Mouse (Mus musculus): Measurements from ENCODE around the gene Srcin1. TPM values are rescaled to one million over a fixed set of nuclear protein-coding genes. Genes with fewer than 3 reads are reported as not detected.

Gene Srcin1
- polyA plus RNA-seq, 1 experiment from 2014 or later = 0.49 TPM

- 85% methylated on average over 3 of the region's 3 CpGs for WGBS
Measured at GRCm38 (mm10) chr11:97492836-97493235, 83.2 kb downstream of the Srcin1 start.

DNA sequence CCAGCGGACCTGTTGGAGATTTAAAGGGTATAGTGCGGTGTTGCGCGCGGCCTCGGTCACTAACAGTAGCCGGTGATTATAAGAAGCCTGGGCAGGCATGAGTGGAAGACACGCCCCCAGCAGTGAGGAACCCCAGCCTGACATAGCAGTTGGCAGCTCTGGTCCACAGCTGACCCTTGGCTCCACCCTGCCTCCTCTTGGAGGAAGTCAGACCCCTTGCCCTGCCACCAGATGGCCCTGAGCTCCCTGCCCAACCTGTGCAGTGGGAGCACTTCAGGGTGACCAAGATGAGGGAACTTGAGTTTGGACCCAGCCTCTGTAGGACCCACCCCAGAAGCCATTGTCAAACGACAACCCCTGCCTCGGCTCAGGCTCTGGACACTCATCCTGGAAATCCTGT, 84.3 kb downstream of the Srcin1 start:
- ATAC-seq (ENCODE audit: low FRiP score, low TSS enrichment) (peak; percentile 39; the same call in 1 of the 2 replicates), DNase-seq (ENCODE audit: low spot score) (no peak)
- Histone ChIP-seq H3K4me3 (ENCODE audit: low read depth, low read length) (no peak overlapping the region), H3K36me3 (ENCODE audit: control insufficient read depth, insufficient read depth, low read length) (peaks cover 15% of the 10 kb centered on the region), H3K4me1 (replicated peaks; ENCODE audit: control insufficient read depth, insufficient read depth) (no peaks in the 10 kb centered on the region), H3K27me3 (ENCODE audit: control insufficient read depth, insufficient read depth, low read length) (no peaks in the 10 kb centered on the region), H3K27ac (replicated peaks) (no peak overlapping the region), H3K9ac (ENCODE audit: low read length) (no peak overlapping the region), H3K4me2 (replicated peaks; ENCODE audit: low read depth) (no peak overlapping the region), H3K9me3 (ENCODE audit: control insufficient read depth, low read length) (no peaks in the 10 kb centered on the region)
- 85% methylated on average over 10 of the region's 10 CpGs for WGBS
- TF ChIP-seq CTCF (IDR thresholded peaks at IDR 0.05; ENCODE audit: low read depth) (peak; percentile 15; the same call in 1 of the 2 replicates), EP300 (optimal IDR thresholded peaks at IDR 0.05) (no peak)

More at GRCm38 (mm10) chr11:97492836-97493235, 83.2 kb downstream of the Srcin1 start:
- Histone ChIP-seq H3K27me3 (ENCODE audit: control insufficient read depth, insufficient read depth, low read length) (no peaks in the 10 kb centered on the region), H3K9ac (ENCODE audit: low read length) (no peak overlapping the region), H3K36me3 (ENCODE audit: control insufficient read depth, insufficient read depth, low read length) (peaks cover 17% of the 10 kb centered on the region), H3K4me2 (replicated peaks; ENCODE audit: low read depth) (no peak overlapping the region), H3K9me3 (ENCODE audit: control insufficient read depth, low read length) (no peaks in the 10 kb centered on the region), H3K4me3 (ENCODE audit: low read depth, low read length) (no peak overlapping the region), H3K4me1 (replicated peaks; ENCODE audit: control insufficient read depth, insufficient read depth) (no peaks in the 10 kb centered on the region), H3K27ac (replicated peaks) (no peak overlapping the region)
- DNase-seq (ENCODE audit: low spot score) (no peak), ATAC-seq (ENCODE audit: low FRiP score, low TSS enrichment) (no peak)
- TF ChIP-seq CTCF (IDR thresholded peaks at IDR 0.05; ENCODE audit: low read depth) (no peak), EP300 (optimal IDR thresholded peaks at IDR 0.05) (no peak)

- peak; percentile 97 for TF ChIP-seq CTCF (IDR thresholded peaks at IDR 0.05; ENCODE audit: low read depth)
- no peak for TF ChIP-seq EP300 (optimal IDR thresholded peaks at IDR 0.05)
- peak; percentile 81 for DNase-seq (ENCODE audit: low spot score)
- no peaks in the 10 kb centered on the region for H3K27me3 ChIP-seq (ENCODE audit: control insufficient read depth, insufficient read depth, low read length)
- no peak overlapping the region for H3K4me2 ChIP-seq (replicated peaks; ENCODE audit: low read depth)
- peak; percentile 69; the same call in 1 of the 2 replicates for ATAC-seq (ENCODE audit: low FRiP score, low TSS enrichment)
- H3K36me3 ChIP-seq (ENCODE audit: control insufficient read depth, insufficient read depth, low read length) = peaks cover 15% of the 10 kb centered on the region
- WGBS = 36% methylated on average over 16 of the region's 16 CpGs
- no peak overlapping the region for H3K9ac ChIP-seq (ENCODE audit: low read length)
- H3K4me3 ChIP-seq (ENCODE audit: low read depth, low read length) = no peak overlapping the region
- no peak overlapping the region for H3K27ac ChIP-seq (replicated peaks)
- H3K4me1 ChIP-seq (replicated peaks; ENCODE audit: control insufficient read depth, insufficient read depth) = no peaks in the 10 kb centered on the region
- H3K9me3 ChIP-seq (ENCODE audit: control insufficient read depth, low read length) = no peaks in the 10 kb centered on the region
Measured at GRCm38 (mm10) chr11:97489589-97490324, 86.2 kb downstream of the Srcin1 start.

GRCm38 (mm10) chr11:97487656-97488055, 88.3 kb downstream of the Srcin1 start:
- H3K27me3 ChIP-seq (ENCODE audit: control insufficient read depth, insufficient read depth, low read length) = no peaks in the 10 kb centered on the region
- 63% methylated on average over 3 of the region's 3 CpGs for WGBS
- DNase-seq (ENCODE audit: low spot score) (no peak), ATAC-seq (ENCODE audit: low FRiP score, low TSS enrichment) (no peak)
- peaks cover 12% of the 10 kb centered on the region for H3K36me3 ChIP-seq (ENCODE audit: control insufficient read depth, insufficient read depth, low read length)
- H3K27ac ChIP-seq (replicated peaks) = no peak overlapping the region
- no peak overlapping the region for H3K4me2 ChIP-seq (replicated peaks; ENCODE audit: low read depth)
- H3K4me3 ChIP-seq (ENCODE audit: low read depth, low read length) = no peak overlapping the region
- H3K9me3 ChIP-seq (ENCODE audit: control insufficient read depth, low read length) = no peaks in the 10 kb centered on the region
- TF ChIP-seq EP300 (optimal IDR thresholded peaks at IDR 0.05) (no peak), CTCF (IDR thresholded peaks at IDR 0.05; ENCODE audit: low read depth) (no peak)
- H3K9ac ChIP-seq (ENCODE audit: low read length) = no peak overlapping the region
- no peaks in the 10 kb centered on the region for H3K4me1 ChIP-seq (replicated peaks; ENCODE audit: control insufficient read depth, insufficient read depth)

DNA sequence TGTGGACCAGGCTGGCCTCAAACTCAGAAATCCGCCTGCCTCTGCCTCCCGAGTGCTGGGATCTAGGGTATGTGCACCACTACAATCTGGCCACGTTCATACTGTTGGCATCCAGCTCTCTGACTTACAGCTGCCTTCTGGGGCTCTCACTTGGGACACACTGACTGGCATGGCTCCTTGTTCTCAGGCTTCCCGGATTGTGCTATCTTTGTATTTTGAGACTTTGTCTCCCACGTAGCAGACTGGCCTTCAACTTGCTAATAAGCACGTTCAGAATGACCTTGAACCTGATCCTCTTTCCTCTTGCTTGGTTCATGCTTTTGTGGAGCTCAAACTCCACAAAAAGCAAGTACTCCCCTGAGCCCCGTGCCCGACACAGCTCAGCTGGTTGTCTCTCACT, 90.3 kb downstream of the Srcin1 start:
- 84% methylated on average over 8 of the region's 8 CpGs for WGBS
- no peak overlapping the region for H3K27ac ChIP-seq (replicated peaks)
- TF ChIP-seq CTCF (IDR thresholded peaks at IDR 0.05; ENCODE audit: low read depth) (no peak), EP300 (optimal IDR thresholded peaks at IDR 0.05) (no peak)
- DNase-seq (ENCODE audit: low spot score) = no peak
- no peaks in the 10 kb centered on the region for H3K9me3 ChIP-seq (ENCODE audit: control insufficient read depth, low read length)
- H3K4me3 ChIP-seq (ENCODE audit: low read depth, low read length) = no peak overlapping the region
- H3K4me1 ChIP-seq (replicated peaks; ENCODE audit: control insufficient read depth, insufficient read depth) = no peaks in the 10 kb centered on the region
- ATAC-seq (ENCODE audit: low FRiP score, low TSS enrichment) = no peak
- no peaks in the 10 kb centered on the region for H3K27me3 ChIP-seq (ENCODE audit: control insufficient read depth, insufficient read depth, low read length)
- no peak overlapping the region for H3K9ac ChIP-seq (ENCODE audit: low read length)
- H3K36me3 ChIP-seq (ENCODE audit: control insufficient read depth, insufficient read depth, low read length) = peaks cover 7% of the 10 kb centered on the region; the same call in 1 of the 2 replicates
- H3K4me2 ChIP-seq (replicated peaks; ENCODE audit: low read depth) = no peak overlapping the region

DNA sequence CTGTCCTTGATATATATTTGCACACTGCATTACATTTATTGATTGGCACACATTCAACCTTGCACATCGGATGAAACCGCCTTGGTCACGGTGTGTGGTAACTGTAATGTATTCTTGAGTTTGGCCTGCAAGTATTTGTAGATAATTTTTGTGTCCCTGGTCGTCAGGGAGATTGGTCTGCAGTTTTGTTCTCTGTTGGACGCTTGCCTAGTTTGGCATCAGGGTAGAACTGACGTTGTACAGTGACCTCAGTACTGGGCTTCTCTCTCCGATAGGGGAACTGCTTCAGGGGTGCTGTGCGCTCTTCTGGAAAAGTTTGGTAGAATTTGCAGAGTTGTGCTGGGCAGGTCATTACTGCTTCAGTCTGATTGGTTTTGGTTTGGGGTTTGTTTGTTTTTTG, 96.2 kb downstream of the Srcin1 start:
- TF ChIP-seq CTCF (IDR thresholded peaks at IDR 0.05; ENCODE audit: low read depth) (no peak), EP300 (optimal IDR thresholded peaks at IDR 0.05) (no peak)
- H3K4me3 ChIP-seq (ENCODE audit: low read depth, low read length) = no peak overlapping the region
- no peak for DNase-seq (ENCODE audit: low spot score)
- 74% methylated on average over 8 of the region's 8 CpGs for WGBS
- H3K4me2 ChIP-seq (replicated peaks; ENCODE audit: low read depth) = no peak overlapping the region
- peaks cover 23% of the 10 kb centered on the region for H3K36me3 ChIP-seq (ENCODE audit: control insufficient read depth, insufficient read depth, low read length)
- no peak overlapping the region for H3K9ac ChIP-seq (ENCODE audit: low read length)
- H3K9me3 ChIP-seq (ENCODE audit: control insufficient read depth, low read length) = no peaks in the 10 kb centered on the region
- H3K4me1 ChIP-seq (replicated peaks; ENCODE audit: control insufficient read depth, insufficient read depth) = no peaks in the 10 kb centered on the region
- ATAC-seq (ENCODE audit: low FRiP score, low TSS enrichment) = no peak
- no peaks in the 10 kb centered on the region for H3K27me3 ChIP-seq (ENCODE audit: control insufficient read depth, insufficient read depth, low read length)
- H3K27ac ChIP-seq (replicated peaks) = no peak overlapping the region
